8 mouse cellular contexts compared by ENCODE assay signal in genomic region chr3:139074484-139075211, GRCm38 (mm10). TPM values are rescaled to one million over a fixed set of nuclear protein-coding genes. Genes with fewer than 3 reads are reported as not detected.
A peak's percentile ranks its signal among the peaks of the same experiment; 100 is the strongest.
DNase-seq lines count a peak whose midpoint lies in the region; ATAC-seq and TF ChIP-seq lines count a peak whose summit lies in the region.

Gene Rap1gds1 (minus strand): TSS chr3:139075201.

- WGBS in bone marrow, adult 2 months = 1% methylated on average over 92 of the region's 97 CpGs
- WGBS in embryonic facial prominence, embryonic 15.5 days = under 1% methylated on average over 84 of the region's 97 CpGs
- WGBS in kidney, embryonic 14.5 days = under 1% methylated on average over 68 of the region's 97 CpGs

- ATAC-seq in embryonic facial prominence, embryonic 15.5 days (ENCODE audit: insufficient number of reproducible peaks, low FRiP score, low TSS enrichment, low read depth) = peak; percentile 69
- ATAC-seq in kidney, embryonic 14.5 days (ENCODE audit: low FRiP score, low TSS enrichment) = peak; percentile 56

- peak within 1 kb of the TSS; percentile 99 for H3K4me3 ChIP-seq in bone marrow, adult 2 months (replicated peaks; ENCODE audit: control insufficient read depth, low read depth, low read length)
- H3K4me3 ChIP-seq in embryonic facial prominence, embryonic 15.5 days (replicated peaks) = peak within 1 kb of the TSS; percentile 72
- H3K4me3 ChIP-seq in kidney, embryonic 14.5 days (ENCODE audit: low read length) = peak within 1 kb of the TSS; percentile 89

- no peaks in the 10 kb centered on the region for H3K36me3 ChIP-seq in embryonic facial prominence, embryonic 15.5 days
- no peaks in the 10 kb centered on the region for H3K36me3 ChIP-seq in kidney, embryonic 14.5 days (ENCODE audit: control insufficient read depth, insufficient read depth, low read length)

- no peaks in the 10 kb centered on the region; the same call in 1 of the 2 replicates for H3K4me1 ChIP-seq in bone marrow, adult 2 months (ENCODE audit: control insufficient read depth, insufficient read depth, low read length)
- H3K4me1 ChIP-seq in embryonic facial prominence, embryonic 15.5 days = peaks cover 15% of the 10 kb centered on the region; the same call in 1 of the 2 replicates
- H3K4me1 ChIP-seq in kidney, embryonic 14.5 days (ENCODE audit: control insufficient read depth, insufficient read depth, low read length) = peaks cover 8% of the 10 kb centered on the region; the same call in 1 of the 2 replicates

- H3K27ac ChIP-seq in bone marrow, adult 2 months (ENCODE audit: control insufficient read depth, insufficient read depth, low read depth, low read length, poor library complexity) = peak within 1 kb of the TSS; percentile 98
- peak within 1 kb of the TSS; percentile 97 for H3K27ac ChIP-seq in embryonic facial prominence, embryonic 15.5 days (replicated peaks)
- H3K27ac ChIP-seq in kidney, embryonic 14.5 days (ENCODE audit: low read depth, low read length) = peak within 1 kb of the TSS; percentile 98

- TF ChIP-seq CTCF in bone marrow, adult 2 months (IDR thresholded peaks at IDR 0.05; ENCODE audit: control insufficient read depth, insufficient read depth, low read length) = no peak

- H3K4me2 ChIP-seq in embryonic facial prominence, embryonic 15.5 days (replicated peaks) = peak within 1 kb of the TSS; percentile 95
- H3K4me2 ChIP-seq in kidney, embryonic 14.5 days (replicated peaks; ENCODE audit: low read depth, low read length) = peak within 1 kb of the TSS; percentile 92

- peak; percentile 51 for DNase-seq in 416B (ENCODE audit: low read depth)
- peak; percentile 68 to 73 for DNase-seq in heart, adult 9 months (ENCODE audit: low spot score in 2 of 2)
- DNase-seq in liver = peak; percentile 55
- peak; percentile 9 to 28 for DNase-seq in monocyte, adult 2 months (ENCODE audit: low read depth in 1 of 2, low spot score in 2 of 2)
- DNase-seq in spleen, postnatal 14 days (ENCODE audit: low spot score in 2 of 2) = peak; percentile 27 to 47

- TF ChIP-seq POLR2A in bone marrow, adult 2 months (IDR thresholded peaks at IDR 0.05; ENCODE audit: borderline replicate concordance, control insufficient read depth, low read depth, low read length) = peak; percentile 21; the same call in 1 of the 2 replicates

- H3K9ac ChIP-seq in embryonic facial prominence, embryonic 15.5 days = peak within 1 kb of the TSS; percentile 88
- H3K9ac ChIP-seq in kidney, embryonic 14.5 days (ENCODE audit: low read depth, low read length) = peak within 1 kb of the TSS; percentile 90

- no peaks in the 10 kb centered on the region for H3K9me3 ChIP-seq in embryonic facial prominence, embryonic 15.5 days (replicated peaks)
- no peaks in the 10 kb centered on the region for H3K9me3 ChIP-seq in kidney, embryonic 14.5 days (ENCODE audit: control insufficient read depth, low read length)

- no peaks in the 10 kb centered on the region for H3K27me3 ChIP-seq in embryonic facial prominence, embryonic 15.5 days
- no peaks in the 10 kb centered on the region for H3K27me3 ChIP-seq in kidney, embryonic 14.5 days (ENCODE audit: control insufficient read depth, insufficient read depth, low read length)

RNA-seq across cellular contexts. Expression of gene Rap1gds1, which starts in this region (rescaled TPM):
- polyA plus RNA-seq in bone marrow, adult 2 months (2011; ENCODE audit: insufficient read depth, insufficient read length, low replicate concordance, missing spikeins) = 9.5 and 18.0 TPM in 2 replicates
- 60.7 and 65.4 TPM in 2 replicates for polyA plus RNA-seq in embryonic facial prominence, embryonic 15.5 days (2015; fragmentation: Nextera tagmentation; extraction: Ambion mirVana)
- polyA plus RNA-seq in kidney, embryonic 14.5 days (2014; fragmentation: Nextera tagmentation; extraction: Ambion mirVana) = 30.4 and 62.3 TPM in 2 replicates

Comparison
In these comparisons a context has a peak if more than half of its experiments do, and no peak if none do; other contexts are left out.
1. Peak in every context shown above with its lines: DNase-seq, ATAC-seq, H3K4me3 ChIP-seq and H3K27ac ChIP-seq.
2. DNase-seq: peak in every context shown above with its lines; median percentile 70 in heart, adult 9 months; 55 in liver; 51 in 416B; 37 in spleen, postnatal 14 days; 18 in monocyte, adult 2 months.